Comparison of ENCODE assay signal across 21 mouse cellular contexts in genomic region chr5:131597503-131597902, GRCm38 (mm10).
DNase-seq lines count a peak whose midpoint lies in the region; ATAC-seq and TF ChIP-seq lines count a peak whose summit lies in the region.
"Had no signal": no experiment of that assay in that cellular context is flagged by ENCODE, and none has a peak within 500 bp of the region (broad histone marks: within the 10 kb centered on the region; RNA-seq: fewer than 3 reads in every experiment).

No protein-coding gene starts in this region.

- intact Hi-C loops in heart, postnatal 14 days (cut with DNase I), result loop anchor here (5.0 kb wide), 1 partner anchor 60 kb away; no protein-coding TSS in a partner anchor

- no peak for ATAC-seq in hindbrain, embryonic 11.5 days (ENCODE audit: low FRiP score)
- no peak for ATAC-seq in midbrain, postnatal 0 days (ENCODE audit: low FRiP score)
- ATAC-seq in midbrain, embryonic 11.5 days (ENCODE audit: low FRiP score), result no peak
- no peak for ATAC-seq in midbrain, embryonic 16.5 days
- ATAC-seq: inflammation-experienced regulatory T-cells, adult 6 months had no signal

- no peak overlapping the region for H3K4me3 ChIP-seq in hindbrain, embryonic 10.5 days
- no peak overlapping the region for H3K4me3 ChIP-seq in hindbrain, embryonic 11.5 days (ENCODE audit: low read depth, low read length)
- H3K4me3 ChIP-seq in midbrain, embryonic 10.5 days, result no peak overlapping the region
- no peak overlapping the region for H3K4me3 ChIP-seq in midbrain, postnatal 0 days (ENCODE audit: low read depth, low read length)
- no peak overlapping the region for H3K4me3 ChIP-seq in midbrain, embryonic 11.5 days (ENCODE audit: low read depth, low read length)
- H3K4me3 ChIP-seq in midbrain, embryonic 16.5 days (ENCODE audit: low read depth, low read length), result no peak overlapping the region
- H3K4me3 ChIP-seq: hindbrain, embryonic 12.5 days; limb, embryonic 15.5 days; stomach, embryonic 15.5 days had no signal

- no peak for TF ChIP-seq CTCF in midbrain, postnatal 0 days (IDR thresholded peaks at IDR 0.05)

- H3K9me3 ChIP-seq in hindbrain, embryonic 10.5 days, result no peaks in the 10 kb centered on the region
- no peaks in the 10 kb centered on the region for H3K9me3 ChIP-seq in hindbrain, embryonic 11.5 days (ENCODE audit: control insufficient read depth, low read length)
- no peaks in the 10 kb centered on the region for H3K9me3 ChIP-seq in midbrain, embryonic 10.5 days (replicated peaks)
- H3K9me3 ChIP-seq in midbrain, postnatal 0 days (ENCODE audit: low read length), result no peaks in the 10 kb centered on the region
- no peaks in the 10 kb centered on the region for H3K9me3 ChIP-seq in midbrain, embryonic 11.5 days (ENCODE audit: control insufficient read depth, low read length)
- H3K9me3 ChIP-seq in midbrain, embryonic 16.5 days (replicated peaks; ENCODE audit: control insufficient read depth, low read length, poor library complexity, severe bottlenecking), result no peaks in the 10 kb centered on the region
- H3K9me3 ChIP-seq: hindbrain, embryonic 12.5 days; limb, embryonic 15.5 days; stomach, embryonic 15.5 days had no signal

- H3K27me3 ChIP-seq in hindbrain, embryonic 10.5 days (ENCODE audit: insufficient read depth, poor library complexity, severe bottlenecking), result peaks cover 95% of the 10 kb centered on the region
- H3K27me3 ChIP-seq in hindbrain, embryonic 11.5 days (ENCODE audit: control insufficient read depth, insufficient read depth, low read length), result peaks cover 13% of the 10 kb centered on the region
- H3K27me3 ChIP-seq in midbrain, embryonic 10.5 days (ENCODE audit: low read depth, poor library complexity, severe bottlenecking), result peaks cover 96% of the 10 kb centered on the region
- H3K27me3 ChIP-seq in midbrain, postnatal 0 days (ENCODE audit: insufficient read depth, low read length), result no peaks in the 10 kb centered on the region
- peaks cover 36% of the 10 kb centered on the region for H3K27me3 ChIP-seq in midbrain, embryonic 11.5 days (ENCODE audit: control insufficient read depth, insufficient read depth, low read length)
- no peaks in the 10 kb centered on the region for H3K27me3 ChIP-seq in midbrain, embryonic 16.5 days (ENCODE audit: control insufficient read depth, insufficient read depth, low read depth, low read length)
- H3K27me3 ChIP-seq: stomach, embryonic 15.5 days had no signal

- no peaks in the 10 kb centered on the region for H3K36me3 ChIP-seq in hindbrain, embryonic 10.5 days
- H3K36me3 ChIP-seq in hindbrain, embryonic 11.5 days (ENCODE audit: control insufficient read depth, insufficient read depth, low read length), result no peaks in the 10 kb centered on the region
- H3K36me3 ChIP-seq in midbrain, embryonic 10.5 days, result no peaks in the 10 kb centered on the region
- H3K36me3 ChIP-seq in midbrain, postnatal 0 days (ENCODE audit: insufficient read depth, low read length), result no peaks in the 10 kb centered on the region
- no peaks in the 10 kb centered on the region for H3K36me3 ChIP-seq in midbrain, embryonic 11.5 days (ENCODE audit: control insufficient read depth, insufficient read depth, low read length)
- no peaks in the 10 kb centered on the region for H3K36me3 ChIP-seq in midbrain, embryonic 16.5 days (ENCODE audit: control insufficient read depth, insufficient read depth, low read length)
- H3K36me3 ChIP-seq: hindbrain, embryonic 12.5 days; limb, embryonic 15.5 days; stomach, embryonic 15.5 days had no signal

- H3K4me1 ChIP-seq in hindbrain, embryonic 10.5 days (replicated peaks), result peaks cover 56% of the 10 kb centered on the region
- peaks cover 33% of the 10 kb centered on the region for H3K4me1 ChIP-seq in hindbrain, embryonic 11.5 days (replicated peaks; ENCODE audit: control insufficient read depth, insufficient read depth, low read length)
- H3K4me1 ChIP-seq in midbrain, embryonic 10.5 days, result peaks cover 67% of the 10 kb centered on the region
- H3K4me1 ChIP-seq in midbrain, postnatal 0 days (ENCODE audit: insufficient read depth, low read length), result peaks cover 23% of the 10 kb centered on the region
- peaks cover 53% of the 10 kb centered on the region for H3K4me1 ChIP-seq in midbrain, embryonic 11.5 days (ENCODE audit: control insufficient read depth, insufficient read depth, low read length)
- peaks cover 50% of the 10 kb centered on the region for H3K4me1 ChIP-seq in midbrain, embryonic 16.5 days (ENCODE audit: control insufficient read depth, insufficient read depth, low read length)

- H3K9ac ChIP-seq in hindbrain, embryonic 11.5 days (ENCODE audit: low read depth, low read length), result no peak overlapping the region
- no peak overlapping the region for H3K9ac ChIP-seq in midbrain, postnatal 0 days (replicated peaks; ENCODE audit: low read length, poor library complexity, severe bottlenecking)
- H3K9ac ChIP-seq in midbrain, embryonic 11.5 days (ENCODE audit: low read length), result no peak overlapping the region; the same call in 1 of the 2 replicates
- no peak overlapping the region for H3K9ac ChIP-seq in midbrain, embryonic 16.5 days (ENCODE audit: low read depth, low read length)
- H3K9ac ChIP-seq: hindbrain, embryonic 12.5 days; limb, embryonic 15.5 days; liver, embryonic 14.5 days; lung, embryonic 14.5 days; stomach, embryonic 15.5 days had no signal

- peak overlapping the region; percentile 50; the same call in 1 of the 2 replicates for H3K27ac ChIP-seq in hindbrain, embryonic 10.5 days
- H3K27ac ChIP-seq in hindbrain, embryonic 11.5 days (ENCODE audit: low read depth, low read length), result no peak overlapping the region
- 0 out of 2 replicates have a peak overlapping the region, but pooled peaks have one; percentile 69 for H3K27ac ChIP-seq in midbrain, embryonic 10.5 days (replicated peaks)
- H3K27ac ChIP-seq in midbrain, postnatal 0 days (ENCODE audit: low read depth, low read length), result no peak overlapping the region
- no peak overlapping the region; the same call in 1 of the 2 replicates for H3K27ac ChIP-seq in midbrain, embryonic 11.5 days (ENCODE audit: low read depth, low read length)
- peak overlapping the region; percentile 39; the same call in 1 of the 2 replicates for H3K27ac ChIP-seq in midbrain, embryonic 16.5 days (ENCODE audit: low read length)
- H3K27ac ChIP-seq: limb, embryonic 15.5 days; liver, embryonic 14.5 days; stomach, embryonic 15.5 days had no signal

- WGBS in hindbrain, embryonic 10.5 days, result 66% methylated on average over 3 of the region's 3 CpGs
- 68% methylated on average over 3 of the region's 3 CpGs for WGBS in hindbrain, embryonic 11.5 days
- 48% methylated on average over 3 of the region's 3 CpGs for WGBS in midbrain, embryonic 10.5 days
- WGBS in midbrain, postnatal 0 days, result 64% methylated on average over 3 of the region's 3 CpGs
- 53% methylated on average over 3 of the region's 3 CpGs for WGBS in midbrain, embryonic 11.5 days
- WGBS in midbrain, embryonic 16.5 days, result 51% methylated on average over 3 of the region's 3 CpGs

- DNase-seq in hindbrain, embryonic 10.5 days (ENCODE audit: low spot score), result no peak
- DNase-seq in hindbrain, embryonic 11.5 days (ENCODE audit: low spot score), result no peak
- DNase-seq in midbrain, embryonic 10.5 days (ENCODE audit: low spot score), result no peak
- no peak for DNase-seq in midbrain, postnatal 0 days (ENCODE audit: low spot score)
- peak; percentile 87 for DNase-seq in midbrain, embryonic 11.5 days (ENCODE audit: low spot score, missing footprints)
- no peak for DNase-seq in heart, postnatal 14 days
- DNase-seq: adrenal gland, adult 2 months; cerebellum, adult 11 months; cerebellum, postnatal 10 days; heart, adult 11 months; kidney, postnatal 4 days; layer of hippocampus, adult 9-11 months; lung, embryonic 14.5 days; lung, postnatal 4 days had no signal

- H3K4me2 ChIP-seq in hindbrain, embryonic 11.5 days (replicated peaks; ENCODE audit: low read depth, low read length), result no peak overlapping the region
- no peak overlapping the region for H3K4me2 ChIP-seq in midbrain, postnatal 0 days (ENCODE audit: low read depth, low read length, poor library complexity, severe bottlenecking)
- H3K4me2 ChIP-seq in midbrain, embryonic 11.5 days, result no peak overlapping the region
- no peak overlapping the region for H3K4me2 ChIP-seq in midbrain, embryonic 16.5 days (ENCODE audit: low read length)
- H3K4me2 ChIP-seq: heart, embryonic 11.5 days; hindbrain, embryonic 12.5 days; limb, embryonic 15.5 days; lung, embryonic 14.5 days; stomach, embryonic 15.5 days had no signal

Comparison
In these comparisons a context has a peak if more than half of its experiments do, and no peak if none do; other contexts are left out.
1. H3K27ac ChIP-seq: peak in hindbrain, embryonic 10.5 days (single experiment), midbrain, embryonic 10.5 days (single experiment) and midbrain, embryonic 16.5 days (single experiment); none in hindbrain, embryonic 11.5 days (single experiment), midbrain, postnatal 0 days (single experiment) and midbrain, embryonic 11.5 days (single experiment).